28 mouse cellular contexts compared by ENCODE assay signal in genomic region chr5:104104111-104104510, GRCm38 (mm10). TPM values are rescaled to one million over a fixed set of nuclear protein-coding genes. Genes with fewer than 3 reads are reported as not detected.
DNase-seq lines count a peak whose midpoint lies in the region; ATAC-seq and TF ChIP-seq lines count a peak whose summit lies in the region.
"Had no signal": no experiment of that assay in that cellular context is flagged by ENCODE, and none has a peak within 500 bp of the region (broad histone marks: within the 10 kb centered on the region; RNA-seq: fewer than 3 reads in every experiment).

No protein-coding gene starts in this region.

- H3K36me3 ChIP-seq in forebrain, postnatal 0 days (ENCODE audit: insufficient read depth): no peaks in the 10 kb centered on the region
- no peaks in the 10 kb centered on the region for H3K36me3 ChIP-seq in forebrain, embryonic 13.5 days (ENCODE audit: poor library complexity, severe bottlenecking)
- H3K36me3 ChIP-seq in neural tube, embryonic 13.5 days: no peaks in the 10 kb centered on the region
- H3K36me3 ChIP-seq: heart, embryonic 10.5 days; limb, embryonic 13.5 days; liver, embryonic 13.5 days; midbrain, embryonic 15.5 days had no signal

- H3K4me2 ChIP-seq in forebrain, postnatal 0 days (ENCODE audit: low read depth): no peak overlapping the region
- no peak overlapping the region for H3K4me2 ChIP-seq in forebrain, embryonic 13.5 days
- no peak overlapping the region for H3K4me2 ChIP-seq in neural tube, embryonic 13.5 days
- H3K4me2 ChIP-seq: limb, embryonic 13.5 days; liver, embryonic 13.5 days; lung, embryonic 14.5 days; midbrain, embryonic 15.5 days had no signal

- no peaks in the 10 kb centered on the region for H3K9me3 ChIP-seq in forebrain, postnatal 0 days (ENCODE audit: low read length)
- H3K9me3 ChIP-seq in forebrain, embryonic 13.5 days (replicated peaks): no peaks in the 10 kb centered on the region
- no peaks in the 10 kb centered on the region for H3K9me3 ChIP-seq in neural tube, embryonic 13.5 days
- H3K9me3 ChIP-seq: heart, embryonic 10.5 days; limb, embryonic 13.5 days; liver, embryonic 13.5 days; midbrain, embryonic 15.5 days had no signal

- peaks cover 11% of the 10 kb centered on the region for H3K4me1 ChIP-seq in forebrain, postnatal 0 days (ENCODE audit: insufficient read depth)
- peaks cover 38% of the 10 kb centered on the region for H3K4me1 ChIP-seq in forebrain, embryonic 13.5 days
- H3K4me1 ChIP-seq in neural tube, embryonic 13.5 days (replicated peaks): peaks cover 53% of the 10 kb centered on the region

- no peak overlapping the region for H3K9ac ChIP-seq in forebrain, postnatal 0 days
- H3K9ac ChIP-seq in forebrain, embryonic 13.5 days: no peak overlapping the region
- H3K9ac ChIP-seq in neural tube, embryonic 13.5 days: no peak overlapping the region
- H3K9ac ChIP-seq: limb, embryonic 13.5 days; liver, embryonic 13.5 days; lung, embryonic 14.5 days; midbrain, embryonic 15.5 days had no signal

- WGBS in forebrain, postnatal 0 days: 44% methylated on average over 2 of the region's 2 CpGs
- 25% methylated on average over 2 of the region's 2 CpGs for WGBS in forebrain, embryonic 13.5 days
- WGBS in neural tube, embryonic 13.5 days: 24% methylated on average over 2 of the region's 2 CpGs

- DNase-seq in forebrain, postnatal 0 days: peak; percentile 4
- no peak for DNase-seq in layer of hippocampus, adult 2 months (ENCODE audit: low spot score in 2 of 2)
- DNase-seq in layer of hippocampus, adult 8-10 months (ENCODE audit: low spot score in 2 of 2): no peak
- DNase-seq in R1 (ENCODE audit: low read depth, low spot score): peak; percentile 86
- no peak for DNase-seq in heart, adult 8-10 months (ENCODE audit: low spot score)
- DNase-seq: adrenal gland, postnatal 36 days; cerebellum, adult 9-10 months; kidney, postnatal 25 days; liver, embryonic 13.5 days; lung, embryonic 14.5 days; right cerebral cortex, postnatal 14 days had no signal

- TF ChIP-seq CTCF in forebrain, postnatal 0 days (IDR thresholded peaks at IDR 0.05; ENCODE audit: low read depth): no peak
- no peak for TF ChIP-seq CTCF in layer of hippocampus, adult 2 months (conservative IDR thresholded peaks at IDR 0.05)

- H3K27me3 ChIP-seq in forebrain, postnatal 0 days (ENCODE audit: insufficient read depth, low read length): no peaks in the 10 kb centered on the region
- 0 out of 2 replicates have a peak, but pooled peaks cover 5% of the 10 kb centered on the region for H3K27me3 ChIP-seq in forebrain, embryonic 13.5 days
- no peaks in the 10 kb centered on the region for H3K27me3 ChIP-seq in neural tube, embryonic 13.5 days
- H3K27me3 ChIP-seq: liver, embryonic 13.5 days had no signal

- H3K27ac ChIP-seq in forebrain, postnatal 0 days (ENCODE audit: low read depth, low read length): no peak overlapping the region
- H3K27ac ChIP-seq in forebrain, embryonic 13.5 days: no peak overlapping the region
- peak overlapping the region; percentile 82 for H3K27ac ChIP-seq in layer of hippocampus, adult 2 months
- H3K27ac ChIP-seq in neural tube, embryonic 13.5 days (replicated peaks): 0 out of 2 replicates have a peak overlapping the region, but pooled peaks have one; percentile 38
- H3K27ac ChIP-seq: heart, embryonic 10.5 days; limb, embryonic 13.5 days; liver, embryonic 13.5 days; midbrain, embryonic 15.5 days had no signal

- H3K4me3 ChIP-seq in forebrain, postnatal 0 days (ENCODE audit: low read depth, low read length): no peak overlapping the region
- H3K4me3 ChIP-seq in forebrain, embryonic 13.5 days: no peak overlapping the region
- H3K4me3 ChIP-seq in layer of hippocampus, adult 2 months: no peak overlapping the region
- no peak overlapping the region for H3K4me3 ChIP-seq in neural tube, embryonic 13.5 days
- H3K4me3 ChIP-seq: heart, embryonic 10.5 days; limb, embryonic 13.5 days; liver, embryonic 13.5 days; midbrain, embryonic 15.5 days; myocyte had no signal

- ATAC-seq in forebrain, postnatal 0 days: no peak
- no peak for ATAC-seq in forebrain, embryonic 13.5 days
- ATAC-seq in neural tube, embryonic 13.5 days (ENCODE audit: low read depth): no peak
- ATAC-seq: midbrain, embryonic 15.5 days had no signal

RNA-seq across cellular contexts. Expression of gene Sparcl1, which starts 9.4 kb away (rescaled TPM):
- 342 and 344 TPM in 2 replicates for total RNA-seq in forebrain, postnatal 0 days (2014; rRNA removed)
- polyA plus RNA-seq in forebrain, postnatal 0 days (2015; fragmentation: Nextera tagmentation; extraction: Ambion mirVana): 239 and 282 TPM in 2 replicates
- polyA plus RNA-seq in forebrain, embryonic 13.5 days (2015; fragmentation: Nextera tagmentation; extraction: Ambion mirVana): 34.7 and 41.3 TPM in 2 replicates
- total RNA-seq in layer of hippocampus, adult 2 months (2021): 1,000 to 10,000 TPM; 1,426 to 1,439 TPM
- 1,000 to 10,000 TPM; 1,478 to 1,666 (median 1,550) TPM for total RNA-seq in layer of hippocampus, adult 8-10 months (2022)
- polyA plus RNA-seq in neural tube, embryonic 13.5 days (2015; fragmentation: Nextera tagmentation; extraction: Ambion mirVana): 195 and 200 TPM in 2 replicates
- 100 to 1,000 TPM; 165 to 223 (median 203) TPM for total RNA-seq in heart, adult 8-10 months (2022)
- total RNA-seq: hematopoietic stem cell, adult 5-6 weeks; megakaryocyte, adult 5-6 weeks had no signal
- polyA plus RNA-seq: C2C12 had no signal

RNA-seq across cellular contexts. Expression of gene Gm17660, which starts 26.7 kb away (rescaled TPM):
- not detected in 2 replicates for total RNA-seq in forebrain, postnatal 0 days (2014; rRNA removed)
- 0.52 and 1.1 TPM in 2 replicates for polyA plus RNA-seq in forebrain, postnatal 0 days (2015; fragmentation: Nextera tagmentation; extraction: Ambion mirVana)
- polyA plus RNA-seq in forebrain, embryonic 13.5 days (2015; fragmentation: Nextera tagmentation; extraction: Ambion mirVana): not detected in 2 replicates
- not detected for total RNA-seq in layer of hippocampus, adult 2 months (2021)
- under 1 TPM in 1 of 4 experiments, not detected in 3; 0.80 TPM for total RNA-seq in layer of hippocampus, adult 8-10 months (2022)
- not detected in 2 replicates for polyA plus RNA-seq in neural tube, embryonic 13.5 days (2015; fragmentation: Nextera tagmentation; extraction: Ambion mirVana)
- not detected for total RNA-seq in heart, adult 8-10 months (2022)
- total RNA-seq: adrenal gland, adult 18-20 months; adrenal gland, postnatal 36 days; gastrocnemius, adult 8-10 months; hematopoietic stem cell, adult 5-6 weeks; left cerebral cortex, postnatal 25 days; megakaryocyte, adult 5-6 weeks had no signal
- polyA plus RNA-seq: C2C12; gonadal fat pad, adult 2 months; heart, embryonic 10.5 days; heart, embryonic 16.5 days; intestine, embryonic 16.5 days; kidney, embryonic 14.5 days; limb, embryonic 13.5 days; liver, embryonic 13.5 days; lung, embryonic 14.5 days; myocyte; thymus, postnatal 0 days had no signal

RNA-seq across cellular contexts. Expression of gene Nudt9, which starts 58.0 kb away (rescaled TPM):
- total RNA-seq in forebrain, postnatal 0 days (2014; rRNA removed): 50.3 and 55.3 TPM in 2 replicates
- 72.4 and 73.8 TPM in 2 replicates for polyA plus RNA-seq in forebrain, postnatal 0 days (2015; fragmentation: Nextera tagmentation; extraction: Ambion mirVana)
- 50.9 and 53.3 TPM in 2 replicates for polyA plus RNA-seq in forebrain, embryonic 13.5 days (2015; fragmentation: Nextera tagmentation; extraction: Ambion mirVana)
- 10 to 100 TPM; 66.4 to 71.5 TPM for total RNA-seq in layer of hippocampus, adult 2 months (2021)
- total RNA-seq in layer of hippocampus, adult 8-10 months (2022): 10 to 100 TPM; 64.8 to 79.1 (median 69.7) TPM
- polyA plus RNA-seq in neural tube, embryonic 13.5 days (2015; fragmentation: Nextera tagmentation; extraction: Ambion mirVana): 65.9 and 76.2 TPM in 2 replicates
- total RNA-seq in heart, adult 8-10 months (2022): 10 to 100 TPM; 53.8 to 58.9 (median 56.7) TPM

Comparison
In these comparisons a context has a peak if more than half of its experiments do, and no peak if none do; other contexts are left out.
1. DNase-seq: peak in forebrain, postnatal 0 days (single experiment) and R1 (single experiment); none in layer of hippocampus, adult 2 months (0 of 2), layer of hippocampus, adult 8-10 months (0 of 2) and heart, adult 8-10 months (single experiment).
2. H3K27ac ChIP-seq: peak in layer of hippocampus, adult 2 months (single experiment) and neural tube, embryonic 13.5 days (single experiment); none in forebrain, postnatal 0 days (single experiment) and forebrain, embryonic 13.5 days (single experiment).